Mouse (Mus musculus): ENCODE results near the gene Foxj2. TPM values are rescaled to one million over a fixed set of nuclear protein-coding genes. Genes with fewer than 3 reads are reported as not detected.

Foxj2 gene
- polyA plus RNA-seq, 1 experiment, result 9.7 TPM

DNA sequence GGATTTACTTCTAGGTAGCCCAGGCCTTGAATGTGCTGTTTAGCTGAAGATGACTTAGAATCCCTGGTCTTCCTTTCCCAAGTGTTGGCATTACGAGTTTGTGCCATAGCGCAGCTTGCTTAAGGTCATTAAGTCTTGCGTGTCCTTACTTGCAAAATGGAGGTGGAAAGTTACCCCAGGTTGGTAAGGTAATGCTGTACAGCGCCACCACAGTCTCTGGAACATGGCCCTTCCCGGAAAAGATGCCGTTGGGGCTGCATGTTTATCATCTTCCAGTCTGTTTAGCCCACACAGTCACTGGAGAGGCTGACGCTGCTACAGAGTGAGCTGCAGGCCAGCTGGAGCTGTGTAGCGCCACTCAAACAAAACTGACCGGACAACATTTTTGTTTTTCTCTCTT, 63.9 kb downstream of the Foxj2 start:
- TF ChIP-seq MYOG (IDR thresholded peaks at IDR 0.05; ENCODE audit: control insufficient read depth in 1 of 3, insufficient read depth in 1 of 3, insufficient read length in 2 of 3, low read depth in 2 of 3) (no peak), POLR2A (IDR thresholded peaks at IDR 0.05; ENCODE audit: insufficient read length, low read depth) (no peak), REST (IDR thresholded peaks at IDR 0.05; ENCODE audit: insufficient read depth, insufficient read length) (no peak), POLR2AphosphoS2 (IDR thresholded peaks at IDR 0.05; ENCODE audit: insufficient read length, low read depth) (no peak), USF1 (IDR thresholded peaks at IDR 0.05; ENCODE audit: low read depth) (no peak), E2F4 (IDR thresholded peaks at IDR 0.05; ENCODE audit: insufficient read depth) (no peak), MYOD1 (IDR thresholded peaks at IDR 0.05; ENCODE audit: control insufficient read depth in 1 of 3, insufficient read length in 2 of 3, low read depth in 2 of 3) (no peak), TCF3 (IDR thresholded peaks at IDR 0.05; ENCODE audit: insufficient read length, low read depth) (no peak), CEBPB (IDR thresholded peaks at IDR 0.05; ENCODE audit: insufficient read depth, poor library complexity, severe bottlenecking) (no peak), TCF12 (IDR thresholded peaks at IDR 0.05; ENCODE audit: insufficient read depth, poor library complexity, severe bottlenecking) (no peak)
- H3K4me2 ChIP-seq (ENCODE audit: low read depth), result no peak overlapping the region
- no peak overlapping the region for H3ac ChIP-seq (ENCODE audit: control insufficient read depth, insufficient read length)

DNA sequence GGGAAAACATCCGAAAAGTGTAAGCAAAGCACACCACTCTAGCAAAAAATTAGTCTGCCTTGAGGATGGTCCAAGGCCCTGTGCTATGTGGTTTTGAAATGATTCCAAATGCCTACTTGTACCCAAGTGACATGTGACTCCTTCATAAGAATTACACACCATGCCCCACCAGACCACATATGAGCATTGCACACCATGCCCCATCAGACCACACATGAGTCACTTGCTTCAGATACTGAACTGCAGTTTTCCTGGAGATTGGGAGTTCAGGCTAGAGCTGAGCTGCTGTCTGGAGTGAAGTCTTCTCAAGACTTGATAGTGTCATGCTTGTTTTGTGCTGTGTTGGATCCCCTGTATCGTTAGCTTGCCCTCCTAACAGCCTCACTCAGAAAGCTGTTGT, 69.9 kb downstream of the Foxj2 start:
- Histone ChIP-seq H3K27me3 (ENCODE audit: control insufficient read depth, insufficient read depth, insufficient read length) (no peaks in the 10 kb centered on the region), H3K36me3 (ENCODE audit: control insufficient read depth, insufficient read depth) (peaks cover 37% of the 10 kb centered on the region), H3K4me3 (no peak overlapping the region), H3ac (ENCODE audit: control insufficient read depth, insufficient read length) (no peak overlapping the region), H3K79me2 (ENCODE audit: control insufficient read depth, insufficient read depth) (no peaks in the 10 kb centered on the region), H3K4me2 (ENCODE audit: low read depth) (no peak overlapping the region)
- TF ChIP-seq E2F4 (IDR thresholded peaks at IDR 0.05; ENCODE audit: insufficient read depth), result no peak
- no peak for TF ChIP-seq REST (IDR thresholded peaks at IDR 0.05; ENCODE audit: insufficient read depth, insufficient read length)
- no peak for TF ChIP-seq SRF (IDR thresholded peaks at IDR 0.05; ENCODE audit: control insufficient read depth, insufficient read length, low read depth)
- TF ChIP-seq MAX (IDR thresholded peaks at IDR 0.05; ENCODE audit: low read depth), result no peak
- no peak for TF ChIP-seq CEBPB (IDR thresholded peaks at IDR 0.05; ENCODE audit: insufficient read depth, poor library complexity, severe bottlenecking)
- no peak for TF ChIP-seq POLR2AphosphoS2 (IDR thresholded peaks at IDR 0.05; ENCODE audit: insufficient read length, low read depth)
- no peak for TF ChIP-seq MYOD1 (IDR thresholded peaks at IDR 0.05; ENCODE audit: control insufficient read depth in 1 of 3, insufficient read length in 2 of 3, low read depth in 2 of 3)
- no peak for TF ChIP-seq TCF12 (IDR thresholded peaks at IDR 0.05; ENCODE audit: insufficient read depth, poor library complexity, severe bottlenecking)
- TF ChIP-seq MYOG (IDR thresholded peaks at IDR 0.05; ENCODE audit: control insufficient read depth in 1 of 3, insufficient read depth in 1 of 3, insufficient read length in 2 of 3, low read depth in 2 of 3), result no peak
- no peak for TF ChIP-seq POLR2A (IDR thresholded peaks at IDR 0.05; ENCODE audit: insufficient read length, low read depth)
- TF ChIP-seq TCF3 (IDR thresholded peaks at IDR 0.05; ENCODE audit: insufficient read length, low read depth), result no peak
- no peak for TF ChIP-seq USF1 (IDR thresholded peaks at IDR 0.05; ENCODE audit: low read depth)

More for the DNA sequence above, 63.9 kb downstream of the Foxj2 start:
- Histone ChIP-seq H3K79me2 (ENCODE audit: control insufficient read depth, insufficient read depth) (peaks cover 14% of the 10 kb centered on the region), H3K36me3 (ENCODE audit: control insufficient read depth, insufficient read depth) (peaks cover 65% of the 10 kb centered on the region), H3K4me3 (no peak overlapping the region), H3K27me3 (ENCODE audit: control insufficient read depth, insufficient read depth, insufficient read length) (no peaks in the 10 kb centered on the region)

DNA sequence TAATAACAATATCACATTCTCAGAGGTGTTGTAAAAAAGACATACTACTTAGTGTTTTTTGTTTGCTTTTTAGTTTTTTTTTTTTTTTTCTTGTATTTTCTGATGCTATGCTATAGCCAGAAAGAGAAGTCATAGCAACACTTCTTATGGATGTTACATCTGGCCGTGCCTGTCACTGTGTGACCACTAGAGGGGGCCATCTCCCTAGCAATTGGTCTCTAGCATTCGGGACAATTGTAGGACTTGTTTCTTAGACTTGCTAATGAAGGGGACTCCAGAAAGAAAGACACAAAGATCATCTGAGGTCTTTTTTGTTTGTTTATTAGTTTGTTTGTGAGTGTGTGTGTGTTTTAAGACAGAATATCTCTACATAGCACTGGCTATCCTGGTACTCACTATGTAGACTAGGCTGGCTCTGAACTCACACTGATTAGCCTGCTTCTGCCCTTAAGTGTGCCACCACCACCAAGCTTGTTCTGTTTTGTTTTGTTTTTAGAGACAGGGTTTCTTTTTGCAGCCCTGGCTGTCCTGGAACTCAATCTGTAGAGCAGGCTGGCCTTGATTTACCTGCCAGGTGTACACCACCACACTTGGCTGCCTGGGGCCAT, 72.8 kb downstream of the Foxj2 start:
- H3ac ChIP-seq (ENCODE audit: control insufficient read depth, insufficient read length), result no peak overlapping the region
- no peak for TF ChIP-seq MYOD1 (IDR thresholded peaks at IDR 0.05; ENCODE audit: control insufficient read depth in 1 of 3, insufficient read length in 2 of 3, low read depth in 2 of 3)
- no peak for TF ChIP-seq MYOG (IDR thresholded peaks at IDR 0.05; ENCODE audit: control insufficient read depth in 1 of 3, insufficient read depth in 1 of 3, insufficient read length in 2 of 3, low read depth in 2 of 3)
- TF ChIP-seq TCF12 (IDR thresholded peaks at IDR 0.05; ENCODE audit: insufficient read depth, poor library complexity, severe bottlenecking), result no peak
- no peak for TF ChIP-seq SRF (IDR thresholded peaks at IDR 0.05; ENCODE audit: control insufficient read depth, insufficient read length, low read depth)
- TF ChIP-seq E2F4 (IDR thresholded peaks at IDR 0.05; ENCODE audit: insufficient read depth), result no peak
- TF ChIP-seq TCF3 (IDR thresholded peaks at IDR 0.05; ENCODE audit: insufficient read length, low read depth), result no peak
- TF ChIP-seq USF1 (IDR thresholded peaks at IDR 0.05; ENCODE audit: low read depth), result no peak
- no peak for TF ChIP-seq REST (IDR thresholded peaks at IDR 0.05; ENCODE audit: insufficient read depth, insufficient read length)
- no peak for TF ChIP-seq CEBPB (IDR thresholded peaks at IDR 0.05; ENCODE audit: insufficient read depth, poor library complexity, severe bottlenecking)
- no peak for TF ChIP-seq POLR2AphosphoS2 (IDR thresholded peaks at IDR 0.05; ENCODE audit: insufficient read length, low read depth)
- TF ChIP-seq POLR2A (IDR thresholded peaks at IDR 0.05; ENCODE audit: insufficient read length, low read depth), result no peak
- TF ChIP-seq MAX (IDR thresholded peaks at IDR 0.05; ENCODE audit: low read depth), result no peak

More for the DNA sequence above, 72.8 kb downstream of the Foxj2 start:
- Histone ChIP-seq H3K27me3 (ENCODE audit: control insufficient read depth, insufficient read depth, insufficient read length) (no peaks in the 10 kb centered on the region), H3K36me3 (ENCODE audit: control insufficient read depth, insufficient read depth) (peaks cover 21% of the 10 kb centered on the region), H3K4me3 (no peak overlapping the region), H3K4me2 (ENCODE audit: low read depth) (no peak overlapping the region), H3K79me2 (ENCODE audit: control insufficient read depth, insufficient read depth) (no peaks in the 10 kb centered on the region)

Other genes starting within 250 kb of the Foxj2 start
- gene Apobec1, start 217.5 kb upstream of the Foxj2 start, polyA plus RNA-seq (2012; fragmentation: generic; extraction: Trizol), result 10.5 TPM
- not detected for gene Gdf3, start 209.8 kb upstream of the Foxj2 start, polyA plus RNA-seq (2012; fragmentation: generic; extraction: Trizol)
- gene Dppa3, start 193.5 kb upstream of the Foxj2 start, polyA plus RNA-seq (2012; fragmentation: generic; extraction: Trizol), result not detected
- 0.10 TPM for gene Nanog, start 112.4 kb upstream of the Foxj2 start, polyA plus RNA-seq (2012; fragmentation: generic; extraction: Trizol)
- 1.2 TPM for gene Slc2a3, start 18.3 kb upstream of the Foxj2 start, polyA plus RNA-seq (2012; fragmentation: generic; extraction: Trizol)
- gene C3ar1, start 36.2 kb downstream of the Foxj2 start, polyA plus RNA-seq (2012; fragmentation: generic; extraction: Trizol), result 0.19 TPM
- gene Necap1, start 54.6 kb downstream of the Foxj2 start, polyA plus RNA-seq (2012; fragmentation: generic; extraction: Trizol), result 21.9 TPM
- gene Clec4a1, start 101.9 kb downstream of the Foxj2 start, polyA plus RNA-seq (2012; fragmentation: generic; extraction: Trizol), result not detected
- not detected for gene Clec4a3, start 132.6 kb downstream of the Foxj2 start, polyA plus RNA-seq (2012; fragmentation: generic; extraction: Trizol)
- not detected for gene Clec4a4, start 170.5 kb downstream of the Foxj2 start, polyA plus RNA-seq (2012; fragmentation: generic; extraction: Trizol)
- gene Clec4b1, start 230.0 kb downstream of the Foxj2 start, polyA plus RNA-seq (2012; fragmentation: generic; extraction: Trizol), result not detected